Mouse (Mus musculus) left cerebral cortex, adult 18-20 months (tissue): ENCODE measurements at regions not wholly inside any gene's neighbourhood (a gene's known extent, or its start where the extent isn't known, plus 50 kb on each side); places are given as distances from the start of the nearest gene placed in this dataset.
A peak's percentile ranks its signal among the peaks of the same experiment; 100 is the strongest.

ENCODE experiments used
- DNase-seq, 2 experiments: peaks; one replicate each; pipeline ENCODE4 v3.0.0; 2021 to 2022; ENCODE audit warnings: low spot score in 2 of 2, mixed read lengths in 1 of 2

- no peak for DNase-seq
Observed at GRCm38 (mm10) chr4:81970472-81970871, 527.9 kb upstream of the Mpdz start.

GRCm38 (mm10) chr4:81969621-81970115, 527.1 kb upstream of the Mpdz start:
- no peak for DNase-seq

GRCm38 (mm10) chr4:81966054-81966623, 523.5 kb upstream of the Mpdz start:
- DNase-seq, result no peak

GRCm38 (mm10) chr4:81963112-81963511, 520.5 kb upstream of the Mpdz start:
- no peak for DNase-seq

- DNase-seq, result no peak
Observed at GRCm38 (mm10) chr4:81962586-81962985, 520.0 kb upstream of the Mpdz start.

GRCm38 (mm10) chr4:81960552-81961534, 518.2 kb upstream of the Mpdz start:
- DNase-seq, result no peak

GRCm38 (mm10) chr4:81956926-81957694, 514.5 kb upstream of the Mpdz start:
- DNase-seq, result no peak

- DNase-seq, result no peak
Observed at GRCm38 (mm10) chr4:81953023-81953422, 510.4 kb upstream of the Mpdz start.

- DNase-seq, result no peak
Observed at GRCm38 (mm10) chr4:81937384-81937783, 494.8 kb upstream of the Mpdz start.

- peak in 1 of 2 experiments; percentile 33 for DNase-seq
Observed at GRCm38 (mm10) chr4:81930956-81931355, 488.3 kb upstream of the Mpdz start.

GRCm38 (mm10) chr4:81928581-81929244, 486.1 kb upstream of the Mpdz start:
- DNase-seq, result no peak

GRCm38 (mm10) chr4:81927176-81927714, 484.6 kb upstream of the Mpdz start:
- DNase-seq, result no peak

- DNase-seq, result no peak
Observed at GRCm38 (mm10) chr4:81926662-81927141, 484.1 kb upstream of the Mpdz start.

- no peak for DNase-seq
Observed at GRCm38 (mm10) chr4:81925611-81926010, 483.0 kb upstream of the Mpdz start.

- DNase-seq, result no peak
Observed at GRCm38 (mm10) chr4:81924120-81924519, 481.5 kb upstream of the Mpdz start.

GRCm38 (mm10) chr4:81922876-81923275, 480.3 kb upstream of the Mpdz start:
- no peak for DNase-seq

- DNase-seq, result no peak
Observed at GRCm38 (mm10) chr4:81914971-81915370, 472.4 kb upstream of the Mpdz start.

- DNase-seq, result no peak
Observed at GRCm38 (mm10) chr4:81913296-81913695, 470.7 kb upstream of the Mpdz start.

GRCm38 (mm10) chr4:81912653-81913052, 470.0 kb upstream of the Mpdz start:
- no peak for DNase-seq

- DNase-seq, result peak; percentile 20 to 26
Observed at GRCm38 (mm10) chr4:81899961-81900540, 457.4 kb upstream of the Mpdz start.
